Mouse (Mus musculus) heart, postnatal 0 days (tissue): Measurements from ENCODE around the gene Idua. TPM values are rescaled to one million over a fixed set of nuclear protein-coding genes. Genes with fewer than 3 reads are reported as not detected.
"Not testable (repeated sequence)": the region's sequence is repeated elsewhere in the genome, so short reads cannot be mapped to it uniquely, and the experiment has no call there.

Source experiments
- ATAC-seq: fragments of 200-750 bp; cut with Nextera tagmentation; 2 replicates; pipeline ENCODE4 v1.8.0; 2017; ENCODE audit warnings: low read depth, moderate number of reproducible peaks, moderate library complexity; ENCODE audit not compliant: insufficient read depth
- DNase-seq: peaks from one replicate; pipeline ENCODE4 v3.0.0-alpha.2; 2016; ENCODE audit warnings: low spot score
- H3K27ac ChIP-seq: fragments of 300-500 bp; sonication (generic); 2 replicates; pipeline ENCODE4 v1.5.1; 2014; ENCODE audit warnings: low read depth, mild to moderate bottlenecking
- H3K27me3 ChIP-seq: fragments of 300-500 bp; sonication (generic); 2 replicates; pipeline ENCODE4 v1.6.1; 2014; ENCODE audit warnings: low read length, mixed read lengths; ENCODE audit not compliant: control insufficient read depth, insufficient read depth
- H3K36me3 ChIP-seq: fragments of 300-500 bp; sonication (generic); replicated peaks from 2 replicates; pipeline ENCODE4 v1.6.1; 2014; ENCODE audit warnings: low read length, mixed read lengths; ENCODE audit not compliant: control insufficient read depth, insufficient read depth
- H3K4me1 ChIP-seq: fragments of 300-500 bp; sonication (generic); 2 replicates; pipeline ENCODE4 v1.6.1; 2014; ENCODE audit warnings: antibody characterized with exemption; ENCODE audit not compliant: control insufficient read depth, insufficient read depth
- H3K4me2 ChIP-seq: fragments of 300-500 bp; sonication (generic); 2 replicates; pipeline ENCODE4 v1.6.1; 2014; ENCODE audit warnings: low read depth, mild to moderate bottlenecking, low read length, moderate library complexity
- H3K4me3 ChIP-seq: fragments of 300-500 bp; sonication (generic); 2 replicates; pipeline ENCODE4 v1.5.1; 2014; ENCODE audit warnings: low read depth, low read length
- H3K9ac ChIP-seq: fragments of 300-500 bp; sonication (generic); replicated peaks from 2 replicates; pipeline ENCODE4 v1.6.1; 2014; ENCODE audit warnings: low read depth, low read length, mixed read lengths
- H3K9me3 ChIP-seq: fragments of 300-500 bp; sonication (generic); replicated peaks from 2 replicates; pipeline ENCODE4 v1.6.1; 2016; ENCODE audit warnings: low read length; ENCODE audit not compliant: control insufficient read depth
- CTCF ChIP-seq: IDR thresholded peaks from 2 replicates; pipeline ENCODE4 v1.5.1; 2016; ENCODE audit warnings: antibody characterized with exemption, control low read depth, low read depth
- EP300 ChIP-seq: IDR thresholded peaks from 2 replicates; pipeline ENCODE4 v1.6.1; 2016; ENCODE audit warnings: antibody characterized with exemption, low read depth
- WGBS: fragments of 180-500 bp; shearing (Covaris S2); extraction: QIAGEN DNeasy Blood & Tissue Kit; methylation state at CpG from one replicate; pipeline ENCODE4 v1.1.7; 2014; 5-methylcytosine and 5-hydroxymethylcytosine counted together
- polyA plus RNA-seq: library from polyadenylated mRNA; unstranded; fragments of >200 nt; fragmentation: Nextera tagmentation; extraction: Ambion mirVana; gene quantifications from 2 replicates; pipeline ENCODE4 v1.2.1, GENCODE M21; 2015
- total RNA-seq: library from RNA; depleted of rRNA; stranded (reverse); fragments of >200 nt; gene quantifications from 2 replicates; pipeline ENCODE4 v1.2.3, GENCODE M21; 2014; ENCODE audit warnings: low replicate concordance

Idua gene
- total and polyA plus RNA-seq, 2 experiments from 2014 or later: 9.6 to 25.6 TPM

GRCm38 (mm10) chr5:108629634-108630483, 30.3 kb upstream of the Idua start, which contains the start of the genes Gak and Tmem175:
TSS of gene Gak (minus strand) at chr5:108629755.
TSS of gene Tmem175 (plus strand) at chr5:108629770.
- H3K4me1 ChIP-seq: peaks cover 20% of the 10 kb centered on the region; the same call in 1 of the 2 replicates
- H3K9ac ChIP-seq: peak within 1 kb of the TSS; percentile 91
- ATAC-seq (peak; percentile 97), DNase-seq (peak; percentile 92)
- under 1% methylated on average over 58 of the region's 58 CpGs for WGBS
- H3K9me3 ChIP-seq: no peaks in the 10 kb centered on the region
- H3K4me3 ChIP-seq: peak within 1 kb of the TSS; percentile 87
- no peaks in the 10 kb centered on the region for H3K27me3 ChIP-seq
- H3K36me3 ChIP-seq: no peaks in the 10 kb centered on the region
- peak within 1 kb of the TSS; percentile 90 for H3K27ac ChIP-seq
- TF ChIP-seq EP300: no peak
- no peak for TF ChIP-seq CTCF
- peak within 1 kb of the TSS; percentile 94 for H3K4me2 ChIP-seq

- H3K36me3 ChIP-seq: peaks cover 5% of the 10 kb centered on the region; the same call in 1 of the 2 replicates
- H3K27me3 ChIP-seq: no peaks in the 10 kb centered on the region
- ATAC-seq: no peak
- WGBS: 88% methylated on average over 4 of the region's 4 CpGs
- H3K4me2 ChIP-seq: no peak overlapping the region
- H3K9me3 ChIP-seq: no peaks in the 10 kb centered on the region
- TF ChIP-seq CTCF: no peak
- no peak for TF ChIP-seq EP300
- H3K9ac ChIP-seq: no peak overlapping the region
- no peak overlapping the region for H3K4me3 ChIP-seq
- peaks cover 1% of the 10 kb centered on the region; the same call in 1 of the 2 replicates for H3K4me1 ChIP-seq
- DNase-seq: no peak
- no peak overlapping the region for H3K27ac ChIP-seq
Measured at GRCm38 (mm10) chr5:108633676-108634075, 26.5 kb upstream of the Idua start.

GRCm38 (mm10) chr5:108634088-108634487, 26.0 kb upstream of the Idua start:
- H3K27ac ChIP-seq, DNase-seq, H3K9ac ChIP-seq, H3K4me2 ChIP-seq, H3K9me3 ChIP-seq, H3K36me3 ChIP-seq, H3K4me3 ChIP-seq, ATAC-seq, H3K4me1 ChIP-seq, H3K27me3 ChIP-seq: not testable (repeated sequence)
- 79% methylated on average over 2 of the region's 3 CpGs for WGBS

GRCm38 (mm10) chr5:108636172-108636571, 24.0 kb upstream of the Idua start:
- no peak for TF ChIP-seq CTCF
- no peak for TF ChIP-seq EP300
- H3K9ac ChIP-seq: no peak overlapping the region
- 69% methylated on average over 4 of the region's 4 CpGs for WGBS

DNA sequence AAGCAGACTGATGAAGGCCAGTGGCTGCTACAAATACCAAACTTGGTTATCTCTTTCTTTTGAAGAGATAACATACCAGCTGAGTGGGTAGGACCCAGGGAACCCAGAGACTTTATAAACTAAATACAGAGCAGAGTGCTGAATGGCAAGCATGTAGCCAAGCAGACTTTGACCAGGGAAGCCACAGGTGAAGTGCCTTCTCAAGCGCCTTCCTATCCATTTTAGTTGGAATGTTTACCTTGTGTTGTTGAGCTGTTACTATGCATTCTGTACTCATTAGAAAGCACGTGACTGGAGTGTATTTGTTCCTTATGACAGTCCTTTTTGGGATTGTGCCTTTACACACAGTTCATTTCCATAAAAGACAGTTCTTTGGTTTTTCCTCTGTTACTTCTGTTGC, 16.5 kb upstream of the Idua start:
- H3K27ac ChIP-seq: no peak overlapping the region
- no peak overlapping the region for H3K4me2 ChIP-seq
- no peaks in the 10 kb centered on the region for H3K9me3 ChIP-seq
- H3K4me1 ChIP-seq: no peaks in the 10 kb centered on the region
- peaks cover 50% of the 10 kb centered on the region for H3K36me3 ChIP-seq
- no peak for DNase-seq
- no peak overlapping the region for H3K4me3 ChIP-seq
- H3K27me3 ChIP-seq: no peaks in the 10 kb centered on the region
- H3K9ac ChIP-seq: no peak overlapping the region
- WGBS: 39% methylated on average over 2 of the region's 2 CpGs
- no peak for ATAC-seq
- TF ChIP-seq EP300 (no peak), CTCF (no peak)

More at GRCm38 (mm10) chr5:108636172-108636571, 24.0 kb upstream of the Idua start:
- Histone ChIP-seq H3K4me3 (no peak overlapping the region), H3K4me1 (no peaks in the 10 kb centered on the region), H3K27me3 (no peaks in the 10 kb centered on the region), H3K27ac (no peak overlapping the region), H3K4me2 (no peak overlapping the region), H3K36me3 (peaks cover 13% of the 10 kb centered on the region), H3K9me3 (no peaks in the 10 kb centered on the region)
- ATAC-seq (no peak), DNase-seq (no peak)
